ENCODE assay signal across 8 mouse cellular contexts in genomic region chr9:44605616-44606165, GRCm38 (mm10). TPM values are rescaled to one million over a fixed set of nuclear protein-coding genes. Genes with fewer than 3 reads are reported as not detected.
DNase-seq lines count a peak whose midpoint lies in the region; ATAC-seq and TF ChIP-seq lines count a peak whose summit lies in the region.

No protein-coding gene starts in this region.

- ATAC-seq in heart, embryonic 12.5 days (ENCODE audit: insufficient number of reproducible peaks, low FRiP score), result no peak
- ATAC-seq in limb, embryonic 14.5 days (ENCODE audit: low FRiP score, low read depth), result no peak
- no peak for ATAC-seq in neural tube, embryonic 14.5 days (ENCODE audit: low read depth)

- no peaks in the 10 kb centered on the region for H3K9me3 ChIP-seq in heart, embryonic 12.5 days (replicated peaks)
- no peaks in the 10 kb centered on the region for H3K9me3 ChIP-seq in ES-E14 (ENCODE audit: control insufficient read depth, insufficient read depth, low read depth, low read length)
- no peaks in the 10 kb centered on the region for H3K9me3 ChIP-seq in erythroblast, embryonic 14.5 days (ENCODE audit: control insufficient read depth, low read length)
- no peaks in the 10 kb centered on the region for H3K9me3 ChIP-seq in limb, embryonic 14.5 days (ENCODE audit: control insufficient read depth, low read length)
- no peaks in the 10 kb centered on the region for H3K9me3 ChIP-seq in neural tube, embryonic 14.5 days (ENCODE audit: control insufficient read depth, low read length)

- no peaks in the 10 kb centered on the region for H3K27me3 ChIP-seq in heart, embryonic 12.5 days (replicated peaks)
- H3K27me3 ChIP-seq in erythroblast, embryonic 14.5 days (ENCODE audit: control insufficient read depth), result no peaks in the 10 kb centered on the region
- no peaks in the 10 kb centered on the region for H3K27me3 ChIP-seq in limb, embryonic 14.5 days (ENCODE audit: control insufficient read depth, insufficient read depth, low read length)
- H3K27me3 ChIP-seq in neural tube, embryonic 14.5 days (ENCODE audit: control insufficient read depth, insufficient read depth, low read length), result no peaks in the 10 kb centered on the region

- under 1% methylated on average over 13 of the region's 13 CpGs for WGBS in heart, embryonic 12.5 days
- WGBS in limb, embryonic 14.5 days, result under 1% methylated on average over 13 of the region's 13 CpGs
- WGBS in neural tube, embryonic 14.5 days, result 1% methylated on average over 13 of the region's 13 CpGs

- peak overlapping the region; percentile 96 for H3K4me3 ChIP-seq in heart, embryonic 12.5 days
- H3K4me3 ChIP-seq in ES-E14 (ENCODE audit: insufficient read depth in 1 of 2, low read depth in 1 of 2, low read length in 2 of 2, poor library complexity in 1 of 2, severe bottlenecking in 1 of 2), result peak overlapping the region; percentile 86 to 98
- peak overlapping the region; percentile 100 for H3K4me3 ChIP-seq in erythroblast, embryonic 14.5 days (replicated peaks)
- peak overlapping the region; percentile 100 for H3K4me3 ChIP-seq in limb, embryonic 14.5 days (replicated peaks; ENCODE audit: low read length)
- H3K4me3 ChIP-seq in neural tube, embryonic 14.5 days (ENCODE audit: low read depth, low read length), result peak overlapping the region; percentile 97

- TF ChIP-seq POLR2A in limb, embryonic 14.5 days (IDR thresholded peaks at IDR 0.05; ENCODE audit: borderline replicate concordance, extremely low read depth, insufficient read depth, insufficient read length), result no peak

- peak overlapping the region; percentile 76 for H3K4me2 ChIP-seq in heart, embryonic 12.5 days
- H3K4me2 ChIP-seq in limb, embryonic 14.5 days (replicated peaks; ENCODE audit: low read depth, low read length, severe bottlenecking), result peak overlapping the region; percentile 63
- peak overlapping the region; percentile 72 for H3K4me2 ChIP-seq in neural tube, embryonic 14.5 days (ENCODE audit: low read depth, low read length)

- H3K4me1 ChIP-seq in heart, embryonic 12.5 days (replicated peaks), result peaks cover 23% of the 10 kb centered on the region
- peaks cover 6 to 7% of the 10 kb centered on the region in 2 experiments; a peak in 3 of 4 replicates for H3K4me1 ChIP-seq in ES-E14 (ENCODE audit: control insufficient read depth in 2 of 2, insufficient read depth in 2 of 2, low read length in 2 of 2, poor library complexity in 1 of 2)
- peaks cover 43% of the 10 kb centered on the region for H3K4me1 ChIP-seq in erythroblast, embryonic 14.5 days (ENCODE audit: control insufficient read depth)
- H3K4me1 ChIP-seq in limb, embryonic 14.5 days (ENCODE audit: control insufficient read depth, insufficient read depth, low read length), result peaks cover 28% of the 10 kb centered on the region
- H3K4me1 ChIP-seq in neural tube, embryonic 14.5 days (ENCODE audit: control insufficient read depth, insufficient read depth, low read length), result peaks cover 36% of the 10 kb centered on the region

- in situ Hi-C loops in ES-E14 (cut with MboI; ENCODE audit: low sequenced_read_pairs in 2 of 2, unreplicated experiment in 2 of 2), result no loop called here

- peaks cover 32% of the 10 kb centered on the region for H3K36me3 ChIP-seq in heart, embryonic 12.5 days
- H3K36me3 ChIP-seq in ES-E14 (ENCODE audit: control insufficient read depth, insufficient read depth, low read length, poor library complexity, severe bottlenecking), result peaks cover 17% of the 10 kb centered on the region
- H3K36me3 ChIP-seq in erythroblast, embryonic 14.5 days (ENCODE audit: control insufficient read depth), result peaks cover 38% of the 10 kb centered on the region
- peaks cover 37% of the 10 kb centered on the region for H3K36me3 ChIP-seq in limb, embryonic 14.5 days (ENCODE audit: control insufficient read depth, insufficient read depth, low read length)
- H3K36me3 ChIP-seq in neural tube, embryonic 14.5 days (ENCODE audit: control insufficient read depth, insufficient read depth, low read length), result peaks cover 17% of the 10 kb centered on the region

- no peak for DNase-seq in heart, postnatal 4 days
- no peak for DNase-seq in ES-E14 (ENCODE audit: low read depth, low spot score)
- peak; percentile 20 for DNase-seq in limb, embryonic 14.5 days (ENCODE audit: low spot score)
- no peak for DNase-seq in urinary bladder, adult 18-20 months (ENCODE audit: low spot score in 2 of 2)
- no peak for DNase-seq in layer of hippocampus, adult 18-20 months (ENCODE audit: low spot score in 2 of 2)

- H3K9ac ChIP-seq in heart, embryonic 12.5 days, result peak overlapping the region; percentile 100
- peak overlapping the region; percentile 100 for H3K9ac ChIP-seq in ES-E14 (ENCODE audit: insufficient read depth, low read depth, low read length, poor library complexity, severe bottlenecking)
- peak overlapping the region; percentile 100 for H3K9ac ChIP-seq in limb, embryonic 14.5 days (ENCODE audit: low read depth, low read length, severe bottlenecking)
- peak overlapping the region; percentile 99 for H3K9ac ChIP-seq in neural tube, embryonic 14.5 days (replicated peaks; ENCODE audit: low read depth, low read length)

- H3K27ac ChIP-seq in heart, embryonic 12.5 days (ENCODE audit: poor library complexity, severe bottlenecking), result peak overlapping the region; percentile 100
- H3K27ac ChIP-seq in ES-E14 (ENCODE audit: insufficient read depth, low read depth, low read length, poor library complexity, severe bottlenecking), result peak overlapping the region; percentile 96
- H3K27ac ChIP-seq in limb, embryonic 14.5 days (replicated peaks; ENCODE audit: low read depth, low read length), result peak overlapping the region; percentile 99
- H3K27ac ChIP-seq in neural tube, embryonic 14.5 days (ENCODE audit: low read depth, low read length), result peak overlapping the region; percentile 99

TF ChIP-seq in ES-E14, 5 proteins besides CTCF, POLR2A, EP300 and RAD21:
- no peak for TF ChIP-seq MAFK (IDR thresholded peaks at IDR 0.05; ENCODE audit: insufficient read depth, low read depth, low read length)
- no peak for TF ChIP-seq ZC3H11A (IDR thresholded peaks at IDR 0.05; ENCODE audit: borderline replicate concordance, low read depth, low read length)
- TF ChIP-seq ZNF384 (IDR thresholded peaks at IDR 0.05; ENCODE audit: low read depth, low read length), result no peak
- TF ChIP-seq CHD2 (IDR thresholded peaks at IDR 0.05; ENCODE audit: low read depth, low read length), result no peak
- TF ChIP-seq HCFC1 (IDR thresholded peaks at IDR 0.05; ENCODE audit: borderline replicate concordance, insufficient read depth, low read length), result no peak
TF ChIP-seq in ES-E14: peak in this region for 0.

RNA-seq across cellular contexts. Expression of gene Ddx6, which starts 1.0 kb away (rescaled TPM):
- 12.4 and 13.5 TPM in 2 replicates for polyA plus RNA-seq in heart, embryonic 12.5 days (2016; fragmentation: Nextera tagmentation; extraction: Ambion mirVana)
- total RNA-seq in heart, postnatal 4 days (2021), result 100 to 1,000 TPM in 1 of 2 experiments, 10 to 100 TPM in 1; 99.8 to 101 TPM
- total RNA-seq in ES-E14 (2012; rRNA removed), result 34.9 and 52.7 TPM in 2 replicates
- polyA plus RNA-seq in erythroblast, embryonic 14.5 days (2012), result 1.2 and 1.7 TPM in 2 replicates
- polyA plus RNA-seq in limb, embryonic 14.5 days (2012; rRNA removed), result 41.7 and 42.0 TPM in 2 replicates
- polyA plus RNA-seq in limb, embryonic 14.5 days (2014; fragmentation: Nextera tagmentation; extraction: Ambion mirVana), result 18.5 and 20.4 TPM in 2 replicates
- polyA plus RNA-seq in neural tube, embryonic 14.5 days (2014; fragmentation: Nextera tagmentation; extraction: Ambion mirVana), result 20.2 and 33.8 TPM in 2 replicates
- 100 to 1,000 TPM; 145 to 146 TPM for total RNA-seq in layer of hippocampus, adult 18-20 months (2021)

RNA-seq across cellular contexts. Expression of gene Cxcr5, which starts 44.0 kb away (rescaled TPM):
- polyA plus RNA-seq in heart, embryonic 12.5 days (2016; fragmentation: Nextera tagmentation; extraction: Ambion mirVana), result not detected in 2 replicates
- total RNA-seq in heart, postnatal 4 days (2021), result under 1 TPM; 0.14 to 0.29 TPM
- total RNA-seq in ES-E14 (2012; rRNA removed), result 0.21 and 0.31 TPM in 2 replicates
- not detected in 2 replicates for polyA plus RNA-seq in erythroblast, embryonic 14.5 days (2012)
- polyA plus RNA-seq in limb, embryonic 14.5 days (2012; rRNA removed), result 0.10 and 0.13 TPM in 2 replicates
- polyA plus RNA-seq in limb, embryonic 14.5 days (2014; fragmentation: Nextera tagmentation; extraction: Ambion mirVana), result 0.30 TPM in 1 of 2 replicates, not detected in the other
- not detected in 2 replicates for polyA plus RNA-seq in neural tube, embryonic 14.5 days (2014; fragmentation: Nextera tagmentation; extraction: Ambion mirVana)
- total RNA-seq in layer of hippocampus, adult 18-20 months (2021), result not detected
